Mouse (Mus musculus): ENCODE data around the gene Ppp1r9a. TPM values are rescaled to one million over a fixed set of nuclear protein-coding genes. Genes with fewer than 3 reads are reported as not detected.

Ppp1r9a gene
- total and polyA plus RNA-seq, 3 experiments: 1.0 TPM; not detected in 2

- no peak for DNase-seq (ENCODE audit: extremely low read depth)
- Histone ChIP-seq H3K27ac (ENCODE audit: insufficient read depth, low read depth) (no peak overlapping the region), H3K9me3 (replicated peaks; ENCODE audit: low read length) (no peaks in the 10 kb centered on the region), H3K4me1 (ENCODE audit: control insufficient read depth in 1 of 2, insufficient read depth in 2 of 2) (no peaks in the 10 kb centered on the region), H3K36me3 (replicated peaks in 1 of 2; ENCODE audit: control insufficient read depth in 1 of 2, insufficient read depth in 1 of 2, low read length in 1 of 2) (no peaks in the 10 kb centered on the region), H3K4me2 (ENCODE audit: insufficient read depth, low read depth, poor library complexity, severe bottlenecking) (no peak overlapping the region), H3K9ac (ENCODE audit: insufficient read depth, low read depth) (no peak overlapping the region), H3K79me2 (replicated peaks; ENCODE audit: control insufficient read depth, extremely low read depth, insufficient read depth, poor library complexity, severe bottlenecking) (no peaks in the 10 kb centered on the region), H3K4me3 (replicated peaks in 1 of 3; ENCODE audit: low read depth in 2 of 3, low read length in 2 of 3, poor library complexity in 1 of 3) (no peak overlapping the region), H3K27me3 (replicated peaks) (no peaks in the 10 kb centered on the region)
- in situ Hi-C loops (cut with MboI; ENCODE audit: low pct_ligation_motif_present, low pct_unique_long_range_greater_than_20kb, low sequenced_read_pairs): no loop called here
- dilution Hi-C loops (cut with MboI; ENCODE audit: extremely low pct_ligation_motif_present, extremely low pct_unique_long_range_greater_than_20kb, low sequenced_read_pairs): no loop called here
- TF ChIP-seq BHLHE40 (IDR thresholded peaks at IDR 0.05; ENCODE audit: low read depth, low read length): no peak
- TF ChIP-seq CHD2 (IDR thresholded peaks at IDR 0.05; ENCODE audit: low read length): no peak
- TF ChIP-seq GABPA (IDR thresholded peaks at IDR 0.05; ENCODE audit: insufficient replicate concordance, low read depth, low read length): no peak
- TF ChIP-seq POLR2A (IDR thresholded peaks at IDR 0.05; ENCODE audit: low read depth, low read length): no peak
- no peak for TF ChIP-seq CTCF (conservative IDR thresholded peaks at IDR 0.05 in 1 of 2, IDR thresholded peaks at IDR 0.05 in 1 of 2; ENCODE audit: low read depth in 2 of 2, low read length in 2 of 2)
- TF ChIP-seq UBTF (IDR thresholded peaks at IDR 0.05; ENCODE audit: low read depth, low read length): no peak
- TF ChIP-seq ZNF384 (IDR thresholded peaks at IDR 0.05; ENCODE audit: low read depth, low read length): no peak
- no peak for TF ChIP-seq HCFC1 (IDR thresholded peaks at IDR 0.05; ENCODE audit: low read depth, low read length)
- no peak for TF ChIP-seq ELF1 (IDR thresholded peaks at IDR 0.05; ENCODE audit: low read depth, low read length)
- TF ChIP-seq RCOR1 (conservative IDR thresholded peaks at IDR 0.05; ENCODE audit: low read depth, low read length): no peak
- TF ChIP-seq NELFE (IDR thresholded peaks at IDR 0.05; ENCODE audit: low read depth, low read length): no peak
- no peak for TF ChIP-seq POLR2AphosphoS2 (IDR thresholded peaks at IDR 0.05; ENCODE audit: low read depth, low read length)
- TF ChIP-seq EP300 (IDR thresholded peaks at IDR 0.05; ENCODE audit: low read length): no peak
Measured at GRCm38 (mm10) chr6:5079108-5079507, 176.4 kb downstream of the Ppp1r9a start.

GRCm38 (mm10) chr6:5080094-5080493 is 177.4 kb downstream of the Ppp1r9a start:
- Histone ChIP-seq H3K9me3 (replicated peaks; ENCODE audit: low read length) (no peaks in the 10 kb centered on the region), H3K4me2 (ENCODE audit: insufficient read depth, low read depth, poor library complexity, severe bottlenecking) (no peak overlapping the region), H3K27ac (ENCODE audit: insufficient read depth, low read depth) (no peak overlapping the region), H3K4me3 (replicated peaks in 1 of 3; ENCODE audit: low read depth in 2 of 3, low read length in 2 of 3, poor library complexity in 1 of 3) (no peak overlapping the region), H3K4me1 (ENCODE audit: control insufficient read depth in 1 of 2, insufficient read depth in 2 of 2) (no peaks in the 10 kb centered on the region), H3K36me3 (replicated peaks in 1 of 2; ENCODE audit: control insufficient read depth in 1 of 2, insufficient read depth in 1 of 2, low read length in 1 of 2) (no peaks in the 10 kb centered on the region), H3K27me3 (replicated peaks) (no peaks in the 10 kb centered on the region), H3K9ac (ENCODE audit: insufficient read depth, low read depth) (no peak overlapping the region), H3K79me2 (replicated peaks; ENCODE audit: control insufficient read depth, extremely low read depth, insufficient read depth, poor library complexity, severe bottlenecking) (no peaks in the 10 kb centered on the region)
- TF ChIP-seq RCOR1 (conservative IDR thresholded peaks at IDR 0.05; ENCODE audit: low read depth, low read length) (no peak), KAT2A (IDR thresholded peaks at IDR 0.05; ENCODE audit: insufficient replicate concordance, low read length) (no peak), CTCF (conservative IDR thresholded peaks at IDR 0.05 in 1 of 2, IDR thresholded peaks at IDR 0.05 in 1 of 2; ENCODE audit: low read depth in 2 of 2, low read length in 2 of 2) (no peak), NELFE (IDR thresholded peaks at IDR 0.05; ENCODE audit: low read depth, low read length) (no peak), BHLHE40 (IDR thresholded peaks at IDR 0.05; ENCODE audit: low read depth, low read length) (no peak), CHD2 (IDR thresholded peaks at IDR 0.05; ENCODE audit: low read length) (no peak), USF1 (IDR thresholded peaks at IDR 0.05; ENCODE audit: low read depth, low read length) (no peak), ZKSCAN1 (IDR thresholded peaks at IDR 0.05; ENCODE audit: borderline replicate concordance, low read depth, low read length) (no peak), EP300 (IDR thresholded peaks at IDR 0.05; ENCODE audit: low read length) (no peak)
- in situ Hi-C loops (cut with MboI; ENCODE audit: low pct_ligation_motif_present, low pct_unique_long_range_greater_than_20kb, low sequenced_read_pairs): no loop called here
- dilution Hi-C loops (cut with MboI; ENCODE audit: extremely low pct_ligation_motif_present, extremely low pct_unique_long_range_greater_than_20kb, low sequenced_read_pairs): no loop called here
- DNase-seq (ENCODE audit: extremely low read depth): no peak

Data from CH12.LX (cell line).